Mouse (Mus musculus) neural tube, postnatal 0 days (tissue): ENCODE results near the gene Msl3l2. TPM values are rescaled to one million over a fixed set of nuclear protein-coding genes. Genes with fewer than 3 reads are reported as not detected.

Source experiments
- polyA plus RNA-seq: library from polyadenylated mRNA; unstranded; fragments of >200 nt; fragmentation: Nextera tagmentation; extraction: Ambion mirVana; gene quantifications from 2 replicates; pipeline ENCODE4 v1.2.1, GENCODE M21; 2015

Gene Msl3l2
- 16.0 and 18.3 TPM in 2 replicates for polyA plus RNA-seq

GRCm38 (mm10) chr10:56106333-56106995 is at the start of gene Msl3l2:
Msl3l2 (plus strand) TSS chr10:56106917.

Other genes starting within 250 kb of the Msl3l2 start
- gene Tbc1d32, start 121.8 kb downstream of the Msl3l2 start, polyA plus RNA-seq: 2.3 and 2.5 TPM in 2 replicates